Mouse (Mus musculus) small intestine, adult 2 months (tissue): ENCODE measurements around the gene Zbtb3. TPM values are rescaled to one million over a fixed set of nuclear protein-coding genes. Genes with fewer than 3 reads are reported as not detected.

Experiments
- H3K27ac ChIP-seq: fragments of 200-500 bp; 2 replicates; pipeline ENCODE4 v1.5.1; 2012; ENCODE audit warnings: low read depth, low read length, control low read depth, inconsistent platforms; ENCODE audit not compliant: insufficient read depth
- H3K27me3 ChIP-seq: fragments of 200-500 bp; 2 replicates; pipeline ENCODE4 v1.6.1; 2012; ENCODE audit warnings: mild to moderate bottlenecking, moderate library complexity, low read length, inconsistent platforms; ENCODE audit not compliant: control insufficient read depth, insufficient read depth
- H3K36me3 ChIP-seq: fragments of 200-500 bp; 2 replicates; pipeline ENCODE4 v1.6.1; 2012; ENCODE audit warnings: mild to moderate bottlenecking, low read length, control low read depth, inconsistent platforms; ENCODE audit not compliant: control insufficient read depth, insufficient read depth
- H3K4me1 ChIP-seq: fragments of 200-500 bp; 2 replicates; pipeline ENCODE4 v1.6.1; 2012; ENCODE audit warnings: low read length, inconsistent platforms, mixed read lengths; ENCODE audit not compliant: control insufficient read depth, insufficient read depth, insufficient read length
- H3K4me3 ChIP-seq: fragments of 200-500 bp; 2 replicates; pipeline ENCODE4 v1.5.1; 2012; ENCODE audit warnings: low read depth, mild to moderate bottlenecking, control low read depth, inconsistent platforms, low read length, moderate library complexity
- CTCF ChIP-seq: fragments of 200-500 bp; IDR thresholded peaks from 2 replicates; pipeline ENCODE4 v1.5.1; 2012; ENCODE audit warnings: low read depth, mild to moderate bottlenecking, control low read depth, inconsistent platforms, low read length, moderate library complexity, mixed read lengths; ENCODE audit not compliant: insufficient replicate concordance, insufficient read length; ENCODE audit errors: extremely low read depth
- POLR2A ChIP-seq: fragments of 200-500 bp; IDR thresholded peaks from 2 replicates; pipeline ENCODE4 v1.6.1; 2012; ENCODE audit warnings: low read depth, mild to moderate bottlenecking, control low read depth, inconsistent platforms, low read length, moderate library complexity
- WGBS: fragments of 180-500 bp; shearing (Covaris S2); methylation state at CpG from one replicate; pipeline ENCODE4 v1.1.7; 2018; 5-methylcytosine and 5-hydroxymethylcytosine counted together
- polyA plus RNA-seq: library from polyadenylated mRNA; depleted of rRNA; stranded (reverse); fragments of >200 nt; gene quantifications from 2 replicates; pipeline ENCODE4 v1.2.3, GENCODE M21; 2012

Zbtb3 gene
- polyA plus RNA-seq, 1 experiment, result 0.86 TPM

- H3K27ac ChIP-seq, result peak within 1 kb of the TSS; percentile 48
- TF ChIP-seq POLR2A, result peak; percentile 48
- no peak for TF ChIP-seq CTCF
- WGBS, result 1% methylated on average over 32 of the region's 32 CpGs
- peaks cover 2% of the 10 kb centered on the region; the same call in 1 of the 2 replicates for H3K36me3 ChIP-seq
- H3K4me3 ChIP-seq, result peak within 1 kb of the TSS; percentile 85
- no peaks in the 10 kb centered on the region for H3K27me3 ChIP-seq
- no peaks in the 10 kb centered on the region; the same call in 1 of the 2 replicates for H3K4me1 ChIP-seq
Measured at GRCm38 (mm10) chr19:8786008-8786781, 16.2 kb upstream of the Zbtb3 start, which contains the start of gene Taf6l. TSS of gene Taf6l (minus strand) at chr19:8786417.

- H3K4me3 ChIP-seq, result no peak overlapping the region
- H3K27ac ChIP-seq, result no peak overlapping the region
- peaks cover 8% of the 10 kb centered on the region for H3K36me3 ChIP-seq
- no peaks in the 10 kb centered on the region for H3K27me3 ChIP-seq
- 58% methylated on average over 3 of the region's 3 CpGs for WGBS
- no peaks in the 10 kb centered on the region; the same call in 1 of the 2 replicates for H3K4me1 ChIP-seq
- TF ChIP-seq POLR2A (no peak), CTCF (no peak)
Measured at GRCm38 (mm10) chr19:8788521-8788920, 13.8 kb upstream of the Zbtb3 start.

- Histone ChIP-seq H3K4me3 (no peak overlapping the region), H3K36me3 (peaks cover 13% of the 10 kb centered on the region), H3K27ac (no peak overlapping the region), H3K27me3 (no peaks in the 10 kb centered on the region), H3K4me1 (no peaks in the 10 kb centered on the region; the same call in 1 of the 2 replicates)
- WGBS, result 63% methylated on average over 1 of the region's 1 CpGs
- TF ChIP-seq POLR2A (no peak), CTCF (no peak)
Measured at GRCm38 (mm10) chr19:8789171-8789570, 13.2 kb upstream of the Zbtb3 start.

- TF ChIP-seq POLR2A (no peak), CTCF (no peak)
- peaks cover 15% of the 10 kb centered on the region for H3K36me3 ChIP-seq
- H3K4me1 ChIP-seq, result no peaks in the 10 kb centered on the region; the same call in 1 of the 2 replicates
- H3K4me3 ChIP-seq, result no peak overlapping the region
- 82% methylated on average over 7 of the region's 7 CpGs for WGBS
- no peak overlapping the region for H3K27ac ChIP-seq
- no peaks in the 10 kb centered on the region for H3K27me3 ChIP-seq
Measured at GRCm38 (mm10) chr19:8790171-8790570, 12.2 kb upstream of the Zbtb3 start.

- no peaks in the 10 kb centered on the region for H3K27me3 ChIP-seq
- TF ChIP-seq POLR2A, result peak; percentile 70; the same call in 1 of the 2 replicates
- no peak for TF ChIP-seq CTCF
- WGBS, result 1% methylated on average over 25 of the region's 25 CpGs
Measured at GRCm38 (mm10) chr19:8798264-8798946, 4.0 kb upstream of the Zbtb3 start, which contains the start of gene Polr2g. TSS of gene Polr2g (minus strand) at chr19:8798577.

GRCm38 (mm10) chr19:8798947-8799315, 3.4 kb upstream of the Zbtb3 start:
- Histone ChIP-seq H3K27ac (no peak overlapping the region), H3K4me1 (peaks cover 5% of the 10 kb centered on the region; the same call in 1 of the 2 replicates), H3K4me3 (no peak overlapping the region), H3K36me3 (peaks cover 6% of the 10 kb centered on the region), H3K27me3 (no peaks in the 10 kb centered on the region)
- TF ChIP-seq POLR2A (no peak), CTCF (no peak)

More at GRCm38 (mm10) chr19:8798264-8798946, 4.0 kb upstream of the Zbtb3 start, which contains the start of gene Polr2g:
- peak within 1 kb of the TSS; percentile 75 for H3K4me3 ChIP-seq
- peaks cover 5% of the 10 kb centered on the region; the same call in 1 of the 2 replicates for H3K4me1 ChIP-seq
- peaks cover 10% of the 10 kb centered on the region for H3K36me3 ChIP-seq
- H3K27ac ChIP-seq, result peak within 1 kb of the TSS; percentile 34

- 86% methylated on average over 9 of the region's 9 CpGs for WGBS
- Histone ChIP-seq H3K36me3 (peaks cover 9% of the 10 kb centered on the region), H3K27ac (no peak overlapping the region), H3K4me3 (no peak overlapping the region), H3K27me3 (no peaks in the 10 kb centered on the region), H3K4me1 (peaks cover 3% of the 10 kb centered on the region; the same call in 1 of the 2 replicates)
- no peak for TF ChIP-seq POLR2A
- no peak for TF ChIP-seq CTCF
Measured at GRCm38 (mm10) chr19:8803204-8803780, 937 bp downstream of the Zbtb3 start.
